Mouse (Mus musculus) kidney, postnatal 0 days (tissue): ENCODE measurements around the gene Sele. TPM values are rescaled to one million over a fixed set of nuclear protein-coding genes. Genes with fewer than 3 reads are reported as not detected.

Experiments used
- ATAC-seq: fragments of 200-750 bp; cut with Nextera tagmentation; replicated peaks from 2 replicates; pipeline ENCODE4 v1.8.0; 2017; ENCODE audit warnings: low read depth, moderate number of reproducible peaks, moderate TSS enrichment, moderate library complexity; ENCODE audit not compliant: low FRiP score
- DNase-seq: peaks from one replicate; pipeline ENCODE4 v3.0.0-alpha.2; 2016; ENCODE audit warnings: low spot score
- H3K27ac ChIP-seq: fragments of 300-500 bp; sonication (generic); 2 replicates; pipeline ENCODE4 v1.5.1; 2014; ENCODE audit warnings: mild to moderate bottlenecking
- H3K27me3 ChIP-seq: fragments of 300-500 bp; sonication (generic); 2 replicates; pipeline ENCODE4 v1.6.1; 2014; ENCODE audit warnings: low read length, mixed read lengths; ENCODE audit not compliant: insufficient read depth
- H3K36me3 ChIP-seq: fragments of 300-500 bp; sonication (generic); 2 replicates; pipeline ENCODE4 v1.6.1; 2014; ENCODE audit warnings: low read length, mixed read lengths; ENCODE audit not compliant: insufficient read depth
- H3K4me1 ChIP-seq: fragments of 300-500 bp; sonication (generic); replicated peaks from 2 replicates; pipeline ENCODE4 v1.6.1; 2014; ENCODE audit warnings: antibody characterized with exemption, low read length, mixed read lengths; ENCODE audit not compliant: insufficient read depth
- H3K4me2 ChIP-seq: fragments of 300-500 bp; sonication (generic); 2 replicates; pipeline ENCODE4 v1.6.1; 2014; ENCODE audit warnings: mild to moderate bottlenecking, low read length, moderate library complexity, mixed read lengths
- H3K4me3 ChIP-seq: fragments of 300-500 bp; sonication (generic); replicated peaks from 2 replicates; pipeline ENCODE4 v1.5.1; 2014; ENCODE audit warnings: low read depth, low read length
- H3K9ac ChIP-seq: fragments of 300-500 bp; sonication (generic); 2 replicates; pipeline ENCODE4 v1.6.1; 2014; ENCODE audit warnings: low read depth, low read length
- H3K9me3 ChIP-seq: fragments of 300-500 bp; sonication (generic); replicated peaks from 2 replicates; pipeline ENCODE4 v1.6.1; 2016; ENCODE audit warnings: low read length, inconsistent platforms, mixed read lengths
- CTCF ChIP-seq: IDR thresholded peaks from 2 replicates; pipeline ENCODE4 v1.5.1; 2016; ENCODE audit warnings: antibody characterized with exemption, low read depth, mild to moderate bottlenecking, moderate library complexity
- WGBS: fragments of 180-500 bp; shearing (Covaris S2); extraction: QIAGEN DNeasy Blood & Tissue Kit; methylation state at CpG from one replicate; pipeline ENCODE4 v1.1.7; 2014; 5-methylcytosine and 5-hydroxymethylcytosine counted together
- polyA plus RNA-seq: library from polyadenylated mRNA; unstranded; fragments of >200 nt; fragmentation: Nextera tagmentation; extraction: Ambion mirVana; gene quantifications from 2 replicates; pipeline ENCODE4 v1.2.1, GENCODE M21; 2015

Gene Sele
- polyA plus RNA-seq, 1 experiment from 2014 or later, result 0.08 TPM

DNA sequence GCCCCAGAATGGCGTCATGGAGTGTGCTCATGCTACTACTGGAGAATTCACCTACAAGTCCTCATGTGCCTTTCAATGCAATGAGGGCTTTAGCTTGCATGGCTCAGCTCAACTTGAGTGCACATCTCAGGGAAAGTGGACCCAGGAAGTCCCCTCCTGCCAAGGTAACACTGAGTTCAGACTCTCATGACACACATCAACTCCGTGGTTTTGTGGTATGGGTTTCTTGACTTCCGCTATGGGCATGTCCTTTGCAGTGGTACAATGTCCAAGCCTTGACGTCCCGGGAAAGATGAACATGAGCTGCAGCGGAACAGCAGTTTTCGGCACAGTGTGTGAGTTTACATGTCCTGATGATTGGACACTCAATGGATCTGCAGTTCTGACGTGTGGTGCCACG lies 5.5 kb downstream of the Sele start:
- WGBS, result 95% methylated on average over 9 of the region's 9 CpGs
- no peak for TF ChIP-seq CTCF

DNA sequence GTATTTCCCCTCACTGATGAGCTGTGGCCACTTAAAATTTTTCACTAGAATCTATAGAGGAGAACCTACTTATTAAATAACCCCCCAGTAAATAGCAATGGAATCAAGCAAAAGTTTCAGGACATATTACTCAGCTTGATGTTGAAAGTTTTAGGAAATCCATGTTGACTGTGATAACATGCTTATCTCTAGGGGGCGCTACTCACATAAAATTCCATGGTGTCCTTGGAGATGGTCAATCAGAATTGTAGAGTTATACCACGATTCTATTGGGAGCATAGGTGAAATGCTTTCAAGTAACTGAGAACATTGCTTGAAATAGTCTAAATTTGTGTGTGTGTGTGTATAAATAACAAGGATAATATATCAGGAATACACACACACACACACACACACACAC lies 6.8 kb downstream of the Sele start:
- 37% methylated on average over 2 of the region's 2 CpGs for WGBS
- Histone ChIP-seq H3K36me3 (no peaks in the 10 kb centered on the region), H3K4me3 (no peak overlapping the region), H3K4me1 (no peaks in the 10 kb centered on the region), H3K4me2 (no peak overlapping the region), H3K27ac (no peak overlapping the region), H3K27me3 (no peaks in the 10 kb centered on the region), H3K9ac (no peak overlapping the region), H3K9me3 (no peaks in the 10 kb centered on the region)
- peak; percentile 39; the same call in 1 of the 2 replicates for TF ChIP-seq CTCF
- ATAC-seq (no peak), DNase-seq (no peak)

More for the DNA sequence above, 5.5 kb downstream of the Sele start:
- Histone ChIP-seq H3K27me3 (no peaks in the 10 kb centered on the region), H3K9ac (no peak overlapping the region), H3K4me2 (no peak overlapping the region), H3K27ac (no peak overlapping the region), H3K4me1 (no peaks in the 10 kb centered on the region), H3K36me3 (no peaks in the 10 kb centered on the region), H3K9me3 (no peaks in the 10 kb centered on the region), H3K4me3 (no peak overlapping the region)
- no peak for DNase-seq
- no peak for ATAC-seq

DNA sequence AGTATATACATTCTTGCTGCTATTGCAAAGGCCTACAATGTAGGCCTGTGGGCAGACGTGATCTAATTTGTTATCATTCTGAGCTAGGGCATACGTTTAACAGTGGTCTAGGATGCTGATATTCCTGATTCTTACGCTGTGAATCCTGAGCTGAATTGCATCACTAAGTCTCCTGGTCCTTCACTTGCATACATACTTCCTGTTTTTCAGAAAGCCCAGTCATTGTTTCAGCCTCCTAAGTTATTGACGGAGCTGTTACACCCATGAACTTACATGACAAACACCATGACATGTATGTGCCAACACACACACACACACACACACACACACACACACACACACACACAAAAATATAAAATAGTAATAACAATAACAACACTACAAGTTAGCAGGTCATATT lies 12.0 kb downstream of the Sele start:
- Histone ChIP-seq H3K9me3 (no peaks in the 10 kb centered on the region), H3K4me3 (no peak overlapping the region), H3K4me1 (no peaks in the 10 kb centered on the region), H3K27ac (no peak overlapping the region), H3K36me3 (no peaks in the 10 kb centered on the region), H3K4me2 (no peak overlapping the region), H3K9ac (no peak overlapping the region), H3K27me3 (no peaks in the 10 kb centered on the region)
- TF ChIP-seq CTCF, result no peak
- WGBS, result 91% methylated on average over 4 of the region's 4 CpGs
- ATAC-seq (no peak), DNase-seq (no peak)

DNA sequence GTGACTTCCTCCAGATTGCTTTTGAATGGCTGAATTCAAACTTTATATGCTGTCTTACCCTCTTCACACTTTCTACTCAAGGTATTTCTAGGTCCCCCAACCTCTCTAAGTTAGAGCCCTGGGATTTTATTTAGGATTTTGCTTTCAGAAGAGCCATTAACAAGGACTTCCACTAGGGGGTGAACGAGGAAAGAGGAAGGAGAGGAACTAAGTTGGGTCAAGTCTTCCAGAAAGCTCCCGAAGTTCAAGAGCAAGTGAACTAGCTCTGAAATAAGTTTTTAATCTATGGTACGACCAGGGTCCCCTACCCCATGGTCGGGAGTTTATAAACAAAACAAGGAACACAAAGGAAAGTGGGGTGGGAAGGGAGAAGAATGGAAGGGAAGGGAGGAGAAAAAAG lies 13.2 kb downstream of the Sele start:
- TF ChIP-seq CTCF, result peak; percentile 72
- 30% methylated on average over 4 of the region's 4 CpGs for WGBS
- no peaks in the 10 kb centered on the region for H3K9me3 ChIP-seq
- no peak for ATAC-seq
- H3K27ac ChIP-seq, result no peak overlapping the region
- H3K27me3 ChIP-seq, result no peaks in the 10 kb centered on the region
- H3K9ac ChIP-seq, result no peak overlapping the region
- DNase-seq, result peak; percentile 68
- H3K36me3 ChIP-seq, result no peaks in the 10 kb centered on the region
- no peak overlapping the region for H3K4me3 ChIP-seq
- H3K4me1 ChIP-seq, result no peaks in the 10 kb centered on the region
- no peak overlapping the region for H3K4me2 ChIP-seq

DNA sequence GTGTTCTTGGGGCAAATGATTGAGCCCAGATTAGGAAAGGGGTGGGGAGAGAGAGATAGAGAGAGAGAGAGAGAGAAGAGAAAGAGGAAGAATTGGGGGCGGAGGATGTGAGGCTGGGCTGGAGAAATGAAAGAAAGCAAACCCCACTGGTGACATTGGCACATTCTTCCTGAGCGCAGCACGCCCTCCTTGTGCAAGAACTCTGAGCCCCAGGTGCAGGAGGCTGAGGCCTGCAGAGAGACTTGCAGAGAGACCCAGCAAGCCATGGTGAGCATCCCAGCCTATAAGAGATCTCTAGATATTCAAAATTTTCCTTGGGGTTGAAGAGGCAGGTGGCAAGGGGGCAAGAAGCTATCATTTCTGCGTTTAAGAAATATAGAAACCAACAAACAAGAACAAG lies 13.9 kb downstream of the Sele start, which contains the start of gene Sell:
TSS of gene Sell (plus strand) at position 58 of the 400 bp plus-strand sequence.
- Histone ChIP-seq H3K9me3 (no peaks in the 10 kb centered on the region), H3K4me2 (no peak within 1 kb of the TSS), H3K4me1 (no peaks in the 10 kb centered on the region), H3K9ac (no peak within 1 kb of the TSS), H3K27me3 (no peaks in the 10 kb centered on the region), H3K27ac (no peak within 1 kb of the TSS), H3K36me3 (no peaks in the 10 kb centered on the region), H3K4me3 (no peak within 1 kb of the TSS)
- TF ChIP-seq CTCF, result no peak
- DNase-seq (no peak), ATAC-seq (no peak)
- 80% methylated on average over 4 of the region's 4 CpGs for WGBS

DNA sequence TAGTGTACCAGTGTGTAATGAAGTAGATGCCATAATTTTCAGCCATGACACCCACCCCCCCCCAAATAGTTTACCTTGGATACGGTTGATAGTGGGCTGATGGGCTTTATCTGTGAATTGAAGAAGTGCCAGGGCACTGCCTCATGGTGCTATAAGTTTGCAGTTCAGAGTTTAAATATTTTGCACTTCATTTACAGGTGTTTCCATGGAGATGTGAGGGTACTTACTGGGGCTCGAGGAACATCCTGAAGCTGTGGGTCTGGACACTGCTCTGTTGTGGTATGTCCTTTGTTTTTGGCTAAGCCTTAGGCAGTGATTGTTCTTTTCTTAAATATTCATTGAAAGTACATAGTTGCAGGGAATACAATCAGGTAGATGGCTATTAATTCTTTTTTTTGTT lies 14.8 kb downstream of the Sele start:
- Histone ChIP-seq H3K9me3 (no peaks in the 10 kb centered on the region), H3K27me3 (no peaks in the 10 kb centered on the region), H3K4me3 (no peak overlapping the region), H3K4me2 (no peak overlapping the region), H3K9ac (no peak overlapping the region), H3K4me1 (no peaks in the 10 kb centered on the region), H3K27ac (no peak overlapping the region), H3K36me3 (no peaks in the 10 kb centered on the region)
- 59% methylated on average over 2 of the region's 2 CpGs for WGBS
- DNase-seq (no peak), ATAC-seq (no peak)
- TF ChIP-seq CTCF, result no peak

DNA sequence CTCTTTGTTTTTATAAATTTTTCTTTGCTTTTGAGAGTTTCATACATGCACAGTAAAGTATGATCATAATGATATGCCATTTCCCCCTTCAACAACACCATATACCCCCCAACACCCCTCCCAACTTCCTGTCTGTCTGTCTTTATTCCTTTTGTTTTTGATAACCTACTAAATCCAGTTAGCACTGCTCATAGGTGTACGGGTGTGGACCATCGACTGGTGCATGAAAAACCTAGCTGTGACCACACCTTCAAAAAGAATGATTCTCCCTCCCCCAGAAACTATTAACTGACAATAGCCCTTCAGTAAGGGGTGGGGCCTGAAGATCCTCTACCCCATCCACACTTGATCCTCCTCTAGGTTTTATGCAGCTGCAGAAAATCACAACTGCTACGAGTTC lies 15.7 kb downstream of the Sele start:
- Histone ChIP-seq H3K4me2 (no peak overlapping the region), H3K27ac (no peak overlapping the region), H3K9me3 (no peaks in the 10 kb centered on the region), H3K9ac (no peak overlapping the region), H3K4me1 (no peaks in the 10 kb centered on the region), H3K27me3 (no peaks in the 10 kb centered on the region), H3K4me3 (no peak overlapping the region), H3K36me3 (no peaks in the 10 kb centered on the region)
- ATAC-seq, result no peak
- no peak for DNase-seq
- TF ChIP-seq CTCF, result no peak
- WGBS, result 45% methylated on average over 3 of the region's 3 CpGs
